Mouse (Mus musculus): ENCODE results near the gene Smim1. TPM values are rescaled to one million over a fixed set of nuclear protein-coding genes. Genes with fewer than 3 reads are reported as not detected.
A peak's percentile ranks its signal among the peaks of the same experiment; 100 is the strongest.

The Smim1 gene
- polyA plus RNA-seq (2014; fragmentation: Nextera tagmentation; extraction: Ambion mirVana) = 29.9 and 35.4 TPM in 2 replicates

DNA sequence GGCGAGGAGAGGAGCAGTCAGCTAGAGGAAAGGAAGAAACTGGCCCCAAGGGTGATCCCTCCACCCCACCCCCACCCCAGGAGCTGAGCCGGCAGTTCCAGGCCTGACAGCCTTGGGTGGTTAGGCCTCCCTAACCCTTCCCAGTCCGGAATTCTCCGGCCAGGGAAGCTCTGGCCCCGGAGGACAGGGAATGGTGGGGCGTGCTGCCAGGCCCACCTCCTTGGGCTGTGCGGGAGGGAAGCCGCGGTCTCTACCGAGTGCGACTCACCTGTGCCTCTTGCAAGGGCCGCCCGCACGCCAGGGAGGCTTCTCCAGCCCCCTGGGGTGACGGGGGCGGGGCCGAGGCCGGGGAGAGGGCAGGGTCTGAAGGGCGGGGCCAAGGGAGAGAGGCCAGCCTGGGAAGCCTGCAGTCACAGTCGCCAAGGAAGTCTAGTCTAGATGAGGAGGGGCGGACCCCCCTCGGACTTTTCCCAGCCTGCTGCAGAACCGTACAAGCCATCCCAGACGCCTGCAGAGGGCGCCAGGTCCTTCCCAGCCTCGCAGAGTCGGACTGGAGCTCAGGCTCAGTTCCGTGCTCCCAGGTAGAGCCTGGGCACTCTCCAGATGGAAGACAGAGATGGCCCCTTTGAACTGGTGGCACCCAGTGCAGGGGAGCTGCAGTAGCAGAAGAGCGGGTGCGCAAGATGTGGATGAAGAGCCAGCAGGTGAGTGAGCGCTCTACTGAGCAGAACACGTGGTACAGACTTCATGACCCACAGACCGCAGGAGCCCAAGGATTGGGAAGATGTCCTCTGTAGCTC lies at the start of gene Smim1:
TSS of gene Smim1 (minus strand) at position 590 of the 800 bp plus-strand sequence.
- peaks cover 10% of the 10 kb centered on the region for H3K36me3 ChIP-seq (ENCODE audit: control insufficient read depth, insufficient read depth, low read length)
- peak; percentile 73 for ATAC-seq (ENCODE audit: low FRiP score, low TSS enrichment)
- peaks cover 47% of the 10 kb centered on the region for H3K4me1 ChIP-seq (ENCODE audit: control insufficient read depth, insufficient read depth, low read length)
- H3K9me3 ChIP-seq (ENCODE audit: control insufficient read depth, low read length) = no peaks in the 10 kb centered on the region
- peak within 1 kb of the TSS; percentile 61 for H3K9ac ChIP-seq (ENCODE audit: low read depth, low read length)
- H3K4me3 ChIP-seq (ENCODE audit: low read length) = peak within 1 kb of the TSS; percentile 48
- H3K27me3 ChIP-seq (ENCODE audit: control insufficient read depth, insufficient read depth, low read length) = 0 out of 2 replicates have a peak, but pooled peaks cover 4% of the 10 kb centered on the region
- H3K27ac ChIP-seq (ENCODE audit: low read depth, low read length) = peak within 1 kb of the TSS; percentile 65; the same call in 1 of the 2 replicates
- H3K4me2 ChIP-seq (replicated peaks; ENCODE audit: low read depth, low read length) = peak within 1 kb of the TSS; percentile 73
- WGBS = under 1% methylated on average over 33 of the region's 33 CpGs

DNA sequence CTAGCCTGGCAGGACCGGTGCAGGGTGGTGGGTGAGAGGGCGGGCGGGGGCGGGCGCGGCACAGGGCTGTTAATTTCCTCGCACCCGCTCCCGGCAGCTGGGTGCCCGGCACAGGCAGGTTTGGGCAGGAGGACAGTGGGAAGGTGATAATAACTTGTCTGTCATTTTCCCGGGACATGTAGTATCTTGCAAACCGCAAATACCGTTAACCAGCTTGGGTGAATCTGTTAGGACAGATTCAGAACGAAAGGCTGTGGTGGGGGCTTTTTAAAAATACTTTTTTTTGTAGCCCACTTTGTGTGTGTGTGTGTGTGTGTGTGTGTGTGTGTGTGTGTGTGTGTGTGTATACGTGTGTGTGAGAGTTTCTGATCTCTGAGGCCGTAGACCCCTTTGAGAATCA lies 45.9 kb upstream of the Smim1 start:
- peaks cover 18% of the 10 kb centered on the region for H3K27me3 ChIP-seq (ENCODE audit: control insufficient read depth, insufficient read depth, low read length)
- no peak overlapping the region for H3K4me2 ChIP-seq (replicated peaks; ENCODE audit: low read depth, low read length)
- no peak overlapping the region for H3K9ac ChIP-seq (ENCODE audit: low read depth, low read length)
- 21% methylated on average over 16 of the region's 16 CpGs for WGBS
- H3K4me3 ChIP-seq (ENCODE audit: low read length) = no peak overlapping the region
- no peak for ATAC-seq (ENCODE audit: low FRiP score, low TSS enrichment)
- H3K36me3 ChIP-seq (ENCODE audit: control insufficient read depth, insufficient read depth, low read length) = no peaks in the 10 kb centered on the region
- no peaks in the 10 kb centered on the region for H3K4me1 ChIP-seq (ENCODE audit: control insufficient read depth, insufficient read depth, low read length)
- H3K9me3 ChIP-seq (ENCODE audit: control insufficient read depth, low read length) = no peaks in the 10 kb centered on the region
- H3K27ac ChIP-seq (ENCODE audit: low read depth, low read length) = no peak overlapping the region

DNA sequence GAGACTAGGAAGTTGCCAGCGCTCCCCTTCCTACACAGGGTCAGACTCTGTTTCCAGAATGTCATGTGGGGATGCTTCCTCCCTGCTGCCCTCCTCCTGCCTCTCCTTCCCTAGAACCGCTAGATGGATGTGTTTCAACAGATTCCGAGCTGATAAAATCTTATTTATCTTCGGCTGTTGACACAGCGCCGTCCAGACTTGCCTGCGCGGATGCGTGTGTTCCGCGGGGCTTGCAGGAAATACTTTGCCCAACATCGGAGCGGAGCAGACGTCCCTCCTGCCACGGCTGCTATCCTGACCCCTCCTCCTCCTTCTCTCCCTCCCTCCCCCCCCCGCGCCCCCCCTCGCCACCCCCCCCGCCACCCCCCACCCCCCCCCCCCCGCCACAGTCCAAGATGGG lies 45.5 kb upstream of the Smim1 start:
- no peak overlapping the region for H3K4me2 ChIP-seq (replicated peaks; ENCODE audit: low read depth, low read length)
- H3K36me3 ChIP-seq (ENCODE audit: control insufficient read depth, insufficient read depth, low read length) = no peaks in the 10 kb centered on the region
- no peaks in the 10 kb centered on the region for H3K9me3 ChIP-seq (ENCODE audit: control insufficient read depth, low read length)
- under 1% methylated on average over 15 of the region's 20 CpGs for WGBS
- no peak for ATAC-seq (ENCODE audit: low FRiP score, low TSS enrichment)
- no peaks in the 10 kb centered on the region for H3K4me1 ChIP-seq (ENCODE audit: control insufficient read depth, insufficient read depth, low read length)
- peaks cover 18% of the 10 kb centered on the region for H3K27me3 ChIP-seq (ENCODE audit: control insufficient read depth, insufficient read depth, low read length)
- no peak overlapping the region for H3K9ac ChIP-seq (ENCODE audit: low read depth, low read length)
- H3K27ac ChIP-seq (ENCODE audit: low read depth, low read length) = no peak overlapping the region
- H3K4me3 ChIP-seq (ENCODE audit: low read length) = no peak overlapping the region

DNA sequence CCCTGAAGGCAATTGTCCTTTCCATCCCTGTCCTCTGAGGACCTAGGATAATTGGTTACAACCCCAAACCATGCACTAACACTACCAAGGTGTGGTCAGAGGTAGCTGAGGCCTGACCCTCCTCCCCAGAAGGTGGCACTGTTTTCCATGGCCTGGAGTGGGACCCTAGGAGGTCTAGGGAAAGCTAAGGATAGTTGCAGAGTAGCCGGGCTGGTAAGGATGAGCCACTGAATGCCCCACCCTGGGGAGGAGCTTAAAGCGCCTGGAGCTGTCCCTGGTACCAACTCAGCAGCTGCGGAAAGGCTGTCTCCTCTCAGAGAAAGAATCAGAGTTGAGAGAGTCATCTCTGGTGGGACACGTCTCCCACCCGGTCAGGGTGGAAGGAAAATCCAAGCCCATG lies 44.9 kb upstream of the Smim1 start:
- Histone ChIP-seq H3K27me3 (ENCODE audit: control insufficient read depth, insufficient read depth, low read length) (peaks cover 18% of the 10 kb centered on the region), H3K4me3 (ENCODE audit: low read length) (no peak overlapping the region), H3K9me3 (ENCODE audit: control insufficient read depth, low read length) (no peaks in the 10 kb centered on the region), H3K4me2 (replicated peaks; ENCODE audit: low read depth, low read length) (no peak overlapping the region), H3K27ac (ENCODE audit: low read depth, low read length) (no peak overlapping the region), H3K4me1 (ENCODE audit: control insufficient read depth, insufficient read depth, low read length) (no peaks in the 10 kb centered on the region), H3K9ac (ENCODE audit: low read depth, low read length) (no peak overlapping the region), H3K36me3 (ENCODE audit: control insufficient read depth, insufficient read depth, low read length) (no peaks in the 10 kb centered on the region)
- peak; percentile 64; the same call in 1 of the 2 replicates for ATAC-seq (ENCODE audit: low FRiP score, low TSS enrichment)
- WGBS = 0% methylated on average over 5 of the region's 5 CpGs

DNA sequence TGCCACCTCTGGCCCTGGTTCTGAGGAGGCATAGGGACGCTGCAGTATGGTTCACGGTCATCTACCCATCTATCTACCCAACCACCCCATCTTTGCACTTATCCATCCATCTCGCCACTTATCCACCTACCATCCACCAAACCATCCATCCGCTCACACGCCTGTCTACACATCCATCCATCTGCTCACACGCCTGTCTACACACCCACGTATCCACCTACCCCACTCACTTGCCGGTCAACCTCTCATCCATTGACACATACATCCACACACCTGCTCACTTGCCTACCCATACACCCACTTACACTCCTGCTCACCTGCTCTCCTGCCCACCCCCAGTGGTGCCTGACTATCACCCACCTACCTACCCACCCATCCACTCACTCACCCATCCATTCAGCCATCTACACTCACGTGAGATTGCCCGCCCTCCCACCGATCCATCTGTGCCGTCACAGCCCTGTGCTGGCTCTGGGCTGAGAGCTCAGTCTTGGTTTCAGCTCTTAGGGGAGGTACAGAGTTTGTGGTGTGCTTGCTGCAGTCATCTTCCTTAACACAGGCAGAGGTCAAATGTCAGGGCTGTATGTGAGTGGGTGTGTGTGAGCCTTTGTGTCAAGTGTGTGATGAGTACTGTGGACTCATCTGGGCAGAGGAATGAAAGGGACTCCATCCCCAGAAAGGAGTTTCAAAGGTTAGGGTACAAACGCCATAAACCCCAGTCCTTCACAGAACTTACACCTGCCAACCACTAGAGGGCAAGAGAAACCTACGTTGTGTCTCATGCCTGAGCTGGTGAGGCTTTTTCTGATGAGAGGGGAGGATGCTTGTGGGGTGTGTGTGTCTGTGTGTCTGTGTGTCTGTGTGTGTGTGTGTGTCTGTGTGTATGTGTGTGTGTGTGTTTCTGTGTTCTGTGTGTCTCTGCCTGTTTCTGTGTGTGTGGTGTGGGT lies 39.1 kb upstream of the Smim1 start:
- no peak overlapping the region for H3K4me2 ChIP-seq (replicated peaks; ENCODE audit: low read depth, low read length)
- 66% methylated on average over 14 of the region's 14 CpGs for WGBS
- 0 out of 2 replicates have a peak, but pooled peaks have one; percentile 46 for ATAC-seq (ENCODE audit: low FRiP score, low TSS enrichment)
- H3K9me3 ChIP-seq (ENCODE audit: control insufficient read depth, low read length) = no peaks in the 10 kb centered on the region
- 0 out of 2 replicates have a peak, but pooled peaks cover 5% of the 10 kb centered on the region for H3K27me3 ChIP-seq (ENCODE audit: control insufficient read depth, insufficient read depth, low read length)
- H3K4me1 ChIP-seq (ENCODE audit: control insufficient read depth, insufficient read depth, low read length) = no peaks in the 10 kb centered on the region
- no peaks in the 10 kb centered on the region for H3K36me3 ChIP-seq (ENCODE audit: control insufficient read depth, insufficient read depth, low read length)
- no peak overlapping the region for H3K27ac ChIP-seq (ENCODE audit: low read depth, low read length)
- H3K4me3 ChIP-seq (ENCODE audit: low read length) = no peak overlapping the region
- no peak overlapping the region; the same call in 1 of the 2 replicates for H3K9ac ChIP-seq (ENCODE audit: low read depth, low read length)

DNA sequence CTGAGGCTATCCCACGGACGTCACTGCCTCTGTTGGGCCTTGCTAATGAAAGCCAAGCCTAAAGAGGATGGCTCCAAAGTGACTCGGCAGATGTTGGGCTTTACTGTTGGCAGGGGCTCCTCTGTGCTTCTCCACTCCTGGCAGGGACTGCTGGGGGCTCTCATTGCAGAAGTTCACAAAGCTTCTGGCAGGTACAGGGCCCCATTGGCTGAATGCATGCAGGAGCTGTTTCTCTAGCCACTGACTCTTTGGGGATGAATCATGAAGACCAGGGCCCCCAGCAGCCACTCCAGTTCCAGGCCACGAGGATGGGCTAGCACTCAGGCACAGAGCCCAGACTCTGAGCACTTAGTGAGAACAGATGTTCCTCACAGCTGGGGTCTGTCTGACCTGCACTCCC lies 31.7 kb upstream of the Smim1 start:
- ATAC-seq (ENCODE audit: low FRiP score, low TSS enrichment) = no peak
- H3K4me1 ChIP-seq (ENCODE audit: control insufficient read depth, insufficient read depth, low read length) = no peaks in the 10 kb centered on the region
- H3K4me2 ChIP-seq (replicated peaks; ENCODE audit: low read depth, low read length) = no peak overlapping the region
- no peak overlapping the region for H3K4me3 ChIP-seq (ENCODE audit: low read length)
- H3K36me3 ChIP-seq (ENCODE audit: control insufficient read depth, insufficient read depth, low read length) = no peaks in the 10 kb centered on the region
- 66% methylated on average over 4 of the region's 4 CpGs for WGBS
- H3K27ac ChIP-seq (ENCODE audit: low read depth, low read length) = no peak overlapping the region
- no peak overlapping the region for H3K9ac ChIP-seq (ENCODE audit: low read depth, low read length)
- no peaks in the 10 kb centered on the region for H3K27me3 ChIP-seq (ENCODE audit: control insufficient read depth, insufficient read depth, low read length)
- no peaks in the 10 kb centered on the region for H3K9me3 ChIP-seq (ENCODE audit: control insufficient read depth, low read length)

DNA sequence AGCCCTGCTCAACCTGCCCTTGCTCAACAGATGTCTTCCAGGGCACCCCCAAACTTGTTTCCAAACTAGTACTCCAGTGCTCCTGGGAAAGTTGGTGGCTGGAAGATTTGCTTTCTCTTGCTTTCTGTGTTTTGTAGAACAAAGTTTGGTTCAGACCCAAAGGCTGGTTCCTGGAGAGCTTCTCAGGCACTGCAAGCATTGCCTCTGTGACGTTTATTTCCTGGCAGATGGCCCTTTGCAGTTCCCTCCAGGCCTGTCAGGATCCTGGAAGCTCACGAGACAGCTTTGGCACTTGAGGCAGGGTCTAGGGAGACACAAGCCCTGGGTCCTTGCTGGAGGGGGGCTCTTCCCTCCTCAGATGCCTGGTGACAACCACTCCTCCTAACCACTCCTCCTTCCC lies 30.6 kb upstream of the Smim1 start:
- H3K36me3 ChIP-seq (ENCODE audit: control insufficient read depth, insufficient read depth, low read length) = no peaks in the 10 kb centered on the region
- H3K9me3 ChIP-seq (ENCODE audit: control insufficient read depth, low read length) = no peaks in the 10 kb centered on the region
- H3K9ac ChIP-seq (ENCODE audit: low read depth, low read length) = no peak overlapping the region
- no peak overlapping the region for H3K4me3 ChIP-seq (ENCODE audit: low read length)
- H3K4me2 ChIP-seq (replicated peaks; ENCODE audit: low read depth, low read length) = no peak overlapping the region
- H3K27me3 ChIP-seq (ENCODE audit: control insufficient read depth, insufficient read depth, low read length) = no peaks in the 10 kb centered on the region
- no peak overlapping the region for H3K27ac ChIP-seq (ENCODE audit: low read depth, low read length)
- 38% methylated on average over 2 of the region's 2 CpGs for WGBS
- no peaks in the 10 kb centered on the region for H3K4me1 ChIP-seq (ENCODE audit: control insufficient read depth, insufficient read depth, low read length)
- no peak for ATAC-seq (ENCODE audit: low FRiP score, low TSS enrichment)

DNA sequence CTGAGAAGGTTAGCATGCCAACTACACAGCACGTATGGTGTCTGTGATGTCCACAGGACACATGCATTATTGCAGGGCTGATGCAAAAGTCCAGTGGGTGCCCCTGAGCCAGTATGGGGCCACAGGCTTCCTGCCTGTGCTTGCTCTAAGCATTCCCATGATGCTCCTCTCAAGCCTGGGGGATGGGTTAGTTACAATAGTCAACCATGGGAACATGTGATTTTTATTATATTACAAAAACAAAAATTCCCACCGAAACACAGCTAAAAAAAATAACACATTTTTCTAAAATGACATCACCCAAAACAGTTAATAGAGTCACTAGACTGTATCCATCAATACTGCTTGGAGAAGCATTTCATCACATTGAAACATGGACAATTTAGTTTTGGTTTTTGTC lies 30.0 kb upstream of the Smim1 start:
- Histone ChIP-seq H3K27ac (ENCODE audit: low read depth, low read length) (no peak overlapping the region), H3K9ac (ENCODE audit: low read depth, low read length) (no peak overlapping the region), H3K4me2 (replicated peaks; ENCODE audit: low read depth, low read length) (no peak overlapping the region), H3K4me3 (ENCODE audit: low read length) (no peak overlapping the region), H3K27me3 (ENCODE audit: control insufficient read depth, insufficient read depth, low read length) (no peaks in the 10 kb centered on the region), H3K9me3 (ENCODE audit: control insufficient read depth, low read length) (no peaks in the 10 kb centered on the region), H3K36me3 (ENCODE audit: control insufficient read depth, insufficient read depth, low read length) (no peaks in the 10 kb centered on the region), H3K4me1 (ENCODE audit: control insufficient read depth, insufficient read depth, low read length) (no peaks in the 10 kb centered on the region)
- 78% methylated on average over 2 of the region's 2 CpGs for WGBS
- ATAC-seq (ENCODE audit: low FRiP score, low TSS enrichment) = no peak
